Mouse (Mus musculus): ENCODE measurements around the gene Mitf.

The Mitf gene

GRCm38 (mm10) chr6:98046295-98047108, 239.7 kb downstream of the Mitf start:
- CTCF ChIA-PET, result no interaction called here

- CTCF ChIA-PET, result interaction anchor here (0.7 kb wide), 1 partner anchor 50 kb away, joined by 5 read pairs; no protein-coding TSS in a partner anchor
Observed at GRCm38 (mm10) chr6:98047741-98048140, 240.9 kb downstream of the Mitf start.

- CTCF ChIA-PET, result no interaction called here
Observed at GRCm38 (mm10) chr6:98048671-98049438, 242.0 kb downstream of the Mitf start.

GRCm38 (mm10) chr6:98049551-98049950, 242.7 kb downstream of the Mitf start:
- CTCF ChIA-PET, result no interaction called here

- CTCF ChIA-PET, result no interaction called here
Observed at GRCm38 (mm10) chr6:98061878-98062277, 255.0 kb downstream of the Mitf start.

GRCm38 (mm10) chr6:98064926-98065325, 258.1 kb downstream of the Mitf start:
- CTCF ChIA-PET, result no interaction called here

- CTCF ChIA-PET, result no interaction called here
Observed at GRCm38 (mm10) chr6:98066420-98066819, 259.6 kb downstream of the Mitf start.
